In the genomic region with DNA sequence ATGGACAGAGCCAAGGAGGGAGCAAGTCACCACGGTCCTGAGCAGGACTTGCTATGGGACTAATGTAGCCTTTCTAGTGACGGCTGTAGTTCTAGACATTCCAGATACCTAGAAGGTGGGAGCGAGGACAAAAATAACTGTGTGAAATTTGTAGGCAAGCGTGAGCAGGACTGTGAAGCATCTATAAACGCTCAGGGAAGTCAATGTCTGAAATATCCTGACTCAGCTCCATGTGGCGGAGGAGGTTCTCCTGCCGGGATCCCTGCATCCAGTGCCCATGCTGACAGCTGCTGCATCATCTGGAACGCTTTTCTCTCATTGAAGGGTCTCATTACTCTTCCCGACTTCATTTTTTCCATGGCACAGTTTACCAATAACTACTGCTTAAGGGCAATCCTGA, we compare ENCODE assay signal across 18 mouse cellular contexts.
"Had no signal": no experiment of that assay in that cellular context is flagged by ENCODE, and none has a peak within 500 bp of the region (broad histone marks: within the 10 kb centered on the region; RNA-seq: fewer than 3 reads in every experiment).

No protein-coding gene starts in this region.

- ATAC-seq: intestine, embryonic 15.5 days; liver, postnatal 0 days; midbrain, embryonic 15.5 days had no signal

- H3K4me3 ChIP-seq: intestine, embryonic 15.5 days; layer of hippocampus, adult 2 months; limb, embryonic 12.5 days; liver, embryonic 13.5 days; lung, embryonic 15.5 days; megakaryocyte, embryonic 14.5 days; midbrain, embryonic 15.5 days; neural tube, embryonic 13.5 days had no signal

- H3K27ac ChIP-seq: intestine, embryonic 15.5 days; layer of hippocampus, adult 2 months; limb, embryonic 12.5 days; liver, embryonic 13.5 days; lung, embryonic 15.5 days; macrophage; midbrain, embryonic 15.5 days; neural tube, embryonic 13.5 days; stomach, postnatal 0 days had no signal

- DNase-seq: kidney, adult 18-20 months; kidney, postnatal 10 days; kidney, postnatal 4 days; liver; liver, embryonic 13.5 days; liver, postnatal 0 days; lung, postnatal 14 days; thymus, adult 18-20 months; thymus, postnatal 14 days had no signal
